Comparison of ENCODE assay signal across 20 mouse cellular contexts in genomic region chr6:50503031-50503430, GRCm38 (mm10). TPM values are rescaled to one million over a fixed set of nuclear protein-coding genes. Genes with fewer than 3 reads are reported as not detected.
A peak's percentile ranks its signal among the peaks of the same experiment; 100 is the strongest.
DNase-seq lines count a peak whose midpoint lies in the region; ATAC-seq and TF ChIP-seq lines count a peak whose summit lies in the region.
"Had no signal": no experiment of that assay in that cellular context is flagged by ENCODE, and none has a peak within 500 bp of the region (broad histone marks: within the 10 kb centered on the region; RNA-seq: fewer than 3 reads in every experiment).

No protein-coding gene starts in this region.

- H3K4me1 ChIP-seq in kidney, postnatal 0 days (replicated peaks; ENCODE audit: insufficient read depth, low read length), result peaks cover 3% of the 10 kb centered on the region; the same call in 1 of the 2 replicates
- H3K4me1 ChIP-seq: embryonic facial prominence, embryonic 15.5 days; forebrain, embryonic 15.5 days; heart, embryonic 13.5 days; midbrain, embryonic 13.5 days had no signal

- TF ChIP-seq CTCF in kidney, postnatal 0 days (IDR thresholded peaks at IDR 0.05; ENCODE audit: low read depth), result no peak
- TF ChIP-seq CTCF in C2C12 (IDR thresholded peaks at IDR 0.05; ENCODE audit: control insufficient read depth, insufficient read depth, insufficient read length), result no peak

- H3K4me2 ChIP-seq in kidney, postnatal 0 days (ENCODE audit: low read length), result no peak overlapping the region
- H3K4me2 ChIP-seq: embryonic facial prominence, embryonic 15.5 days; forebrain, embryonic 15.5 days; heart, embryonic 13.5 days; midbrain, embryonic 13.5 days had no signal

- H3K27me3 ChIP-seq in kidney, postnatal 0 days (ENCODE audit: insufficient read depth, low read length), result no peaks in the 10 kb centered on the region
- no peaks in the 10 kb centered on the region for H3K27me3 ChIP-seq in C2C12 (ENCODE audit: control insufficient read depth, insufficient read depth, insufficient read length)
- H3K27me3 ChIP-seq: embryonic facial prominence, embryonic 15.5 days; forebrain, embryonic 15.5 days; heart, embryonic 13.5 days; midbrain, embryonic 13.5 days had no signal

- no peak overlapping the region for H3ac ChIP-seq in C2C12 (ENCODE audit: control insufficient read depth, insufficient read length, low read depth)

- H3K36me3 ChIP-seq in kidney, postnatal 0 days (ENCODE audit: insufficient read depth, low read length), result no peaks in the 10 kb centered on the region
- H3K36me3 ChIP-seq in C2C12 (ENCODE audit: control insufficient read depth, insufficient read depth), result no peaks in the 10 kb centered on the region
- H3K36me3 ChIP-seq: embryonic facial prominence, embryonic 15.5 days; forebrain, embryonic 15.5 days; heart, embryonic 13.5 days; midbrain, embryonic 13.5 days had no signal

- H3K79me2 ChIP-seq in C2C12 (ENCODE audit: control insufficient read depth, insufficient read depth), result no peaks in the 10 kb centered on the region

- no peak overlapping the region for H3K4me3 ChIP-seq in kidney, postnatal 0 days (replicated peaks; ENCODE audit: low read depth, low read length)
- no peak overlapping the region for H3K4me3 ChIP-seq in C2C12 (ENCODE audit: insufficient read depth, poor library complexity, severe bottlenecking)
- H3K4me3 ChIP-seq: embryonic facial prominence, embryonic 15.5 days; forebrain, embryonic 15.5 days; heart, embryonic 13.5 days; megakaryocyte, embryonic 14.5 days; midbrain, embryonic 13.5 days had no signal

- 39% methylated on average over 4 of the region's 4 CpGs for WGBS in kidney, postnatal 0 days

- DNase-seq in kidney, postnatal 0 days (ENCODE audit: low spot score), result peak; percentile 14
- DNase-seq in kidney, adult 18-20 months, result no peak
- DNase-seq in CD4-positive, CD25-positive, alpha-beta regulatory T cell, adult 2 months (ENCODE audit: low read depth, low spot score), result peak; percentile 24
- DNase-seq in right cerebral cortex, postnatal 36 days (ENCODE audit: low spot score in 2 of 2), result no peak
- DNase-seq in adrenal gland, adult 18-20 months (ENCODE audit: low spot score in 2 of 2), result no peak
- DNase-seq: adrenal gland, postnatal 10 days; cerebellum, adult 2 months; gastrocnemius, postnatal 10 days; heart, adult 18-20 months; heart, postnatal 14 days; kidney, postnatal 25 days; layer of hippocampus, postnatal 36 days had no signal

- H3K79me3 ChIP-seq in C2C12 (ENCODE audit: low read depth), result no peaks in the 10 kb centered on the region

- no peak overlapping the region for H3K27ac ChIP-seq in kidney, postnatal 0 days
- H3K27ac ChIP-seq: embryonic facial prominence, embryonic 15.5 days; forebrain, embryonic 15.5 days; heart, embryonic 13.5 days; midbrain, embryonic 13.5 days had no signal

- no peaks in the 10 kb centered on the region for H3K9me3 ChIP-seq in kidney, postnatal 0 days (replicated peaks; ENCODE audit: low read length)
- H3K9me3 ChIP-seq: embryonic facial prominence, embryonic 15.5 days; forebrain, embryonic 15.5 days; heart, embryonic 13.5 days; midbrain, embryonic 13.5 days had no signal

- no peak for ATAC-seq in kidney, postnatal 0 days (replicated peaks; ENCODE audit: low FRiP score, low read depth)
- ATAC-seq in megakaryocyte, adult 5-6 weeks (ENCODE audit: poor library complexity, severe bottlenecking), result 0 out of 2 replicates have a peak, but pooled peaks have one; percentile 50
- ATAC-seq: forebrain, embryonic 15.5 days; midbrain, embryonic 13.5 days had no signal

- H3K9ac ChIP-seq in kidney, postnatal 0 days (ENCODE audit: low read depth, low read length), result no peak overlapping the region
- H3K9ac ChIP-seq: embryonic facial prominence, embryonic 15.5 days; forebrain, embryonic 15.5 days; heart, embryonic 13.5 days; midbrain, embryonic 13.5 days had no signal

TF ChIP-seq in C2C12, 6 proteins besides CTCF, POLR2A, EP300 and RAD21:
- TF ChIP-seq MYOD1 (IDR thresholded peaks at IDR 0.05; ENCODE audit: control insufficient read depth, insufficient read length, low read depth) (no peak), FOSL1 (IDR thresholded peaks at IDR 0.05; ENCODE audit: insufficient read depth, low read length, poor library complexity, severe bottlenecking) (no peak), CEBPB (IDR thresholded peaks at IDR 0.05; ENCODE audit: low read depth) (peak; percentile 23)

RNA-seq across cellular contexts. Expression of gene Osbpl3, which starts 47.0 kb away (rescaled TPM):
- polyA plus RNA-seq in kidney, postnatal 0 days (2015; fragmentation: Nextera tagmentation; extraction: Ambion mirVana), result 17.4 and 19.7 TPM in 2 replicates
- polyA plus RNA-seq in C2C12 (2012; fragmentation: generic; extraction: Trizol), result 17.6 TPM
- 9.0 and 10.7 TPM in 2 replicates for total RNA-seq in megakaryocyte, adult 5-6 weeks (2015)
- 15.5 and 17.9 TPM in 2 replicates for total RNA-seq in megakaryocyte, adult 5-6 weeks (2017)
- 10 to 100 TPM; 34.5 to 36.3 TPM for total RNA-seq in adrenal gland, adult 18-20 months (2021)
- polyA plus RNA-seq: G1E had no signal

Comparison
In these comparisons a context has a peak if more than half of its experiments do, and no peak if none do; other contexts are left out.
1. DNase-seq: peak in kidney, postnatal 0 days (single experiment) and CD4-positive, CD25-positive, alpha-beta regulatory T cell, adult 2 months (single experiment); none in kidney, adult 18-20 months (single experiment), right cerebral cortex, postnatal 36 days (0 of 2) and adrenal gland, adult 18-20 months (0 of 2).